Mouse (Mus musculus) thymus, postnatal 4 days (tissue): ENCODE results near the gene Emilin1.

Experiments used
- DNase-seq: peaks from one replicate; pipeline ENCODE4 v3.0.0; 2021

Emilin1 gene

DNA sequence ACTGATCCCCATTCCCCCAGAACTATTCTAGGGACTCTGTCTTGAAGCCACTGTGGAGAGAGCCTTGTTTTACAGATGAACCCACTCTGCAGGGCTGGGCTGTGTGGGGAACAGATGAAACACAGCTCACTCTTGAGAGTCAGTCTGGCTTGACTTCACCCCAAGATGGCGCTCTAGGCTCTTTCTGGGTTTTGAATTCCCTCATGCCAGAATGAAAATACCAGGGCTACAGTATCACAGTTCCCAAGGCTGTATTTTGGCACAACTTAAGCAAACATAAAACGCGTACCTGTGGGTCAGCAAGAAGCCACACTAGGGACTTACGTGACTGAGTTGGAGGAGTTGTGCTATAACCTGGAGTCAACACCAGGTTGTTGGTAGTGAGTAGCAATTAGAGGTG lies 16.9 kb downstream of the Emilin1 start:
- peak; percentile 80 for DNase-seq

DNA sequence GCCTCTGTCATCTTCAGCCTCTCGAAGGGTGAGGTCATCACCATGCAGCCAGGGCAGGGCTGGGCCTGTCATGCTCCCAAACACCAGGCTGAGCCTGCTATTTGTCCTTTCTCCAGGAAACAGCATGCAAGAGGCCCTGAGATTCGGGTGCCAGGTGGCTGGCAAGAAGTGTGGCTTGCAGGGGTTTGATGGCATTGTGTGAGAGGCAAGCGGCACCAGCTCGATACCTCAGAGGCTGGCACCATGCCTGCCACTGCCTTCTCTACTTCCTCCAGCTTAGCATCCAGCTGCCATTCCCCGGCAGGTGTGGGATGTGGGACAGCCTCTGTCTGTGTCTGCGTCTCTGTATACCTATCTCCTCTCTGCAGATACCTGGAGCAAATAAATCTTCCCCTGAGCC lies 17.6 kb downstream of the Emilin1 start:
- DNase-seq, result no peak

DNA sequence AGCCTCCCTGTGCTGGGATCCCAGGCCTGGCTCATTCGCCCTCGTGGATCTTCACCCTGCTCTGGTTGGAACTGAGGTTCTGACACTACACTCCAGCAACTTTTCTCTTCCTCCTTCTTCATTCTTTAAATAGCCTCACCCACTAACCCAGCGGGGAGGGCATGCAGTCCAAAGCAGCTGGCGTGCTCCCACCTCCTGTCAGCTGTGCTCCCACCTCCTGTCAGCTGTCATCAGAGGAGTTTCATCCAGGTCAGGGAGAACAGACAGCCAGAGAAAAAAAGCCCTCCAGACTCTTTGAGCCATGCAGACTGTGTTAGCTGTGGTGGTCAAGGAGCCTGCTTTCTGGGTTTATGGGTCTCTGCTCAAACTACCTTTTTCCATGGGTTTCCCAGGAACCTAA lies 18.2 kb downstream of the Emilin1 start:
- no peak for DNase-seq

GRCm38 (mm10) chr5:30933705-30934104 lies 20.5 kb downstream of the Emilin1 start:
- DNase-seq, result no peak

- no peak for DNase-seq
Observed at GRCm38 (mm10) chr5:30934725-30935461, 21.7 kb downstream of the Emilin1 start.

GRCm38 (mm10) chr5:30943004-30943403 lies 29.8 kb downstream of the Emilin1 start:
- DNase-seq, result peak; percentile 72

DNA sequence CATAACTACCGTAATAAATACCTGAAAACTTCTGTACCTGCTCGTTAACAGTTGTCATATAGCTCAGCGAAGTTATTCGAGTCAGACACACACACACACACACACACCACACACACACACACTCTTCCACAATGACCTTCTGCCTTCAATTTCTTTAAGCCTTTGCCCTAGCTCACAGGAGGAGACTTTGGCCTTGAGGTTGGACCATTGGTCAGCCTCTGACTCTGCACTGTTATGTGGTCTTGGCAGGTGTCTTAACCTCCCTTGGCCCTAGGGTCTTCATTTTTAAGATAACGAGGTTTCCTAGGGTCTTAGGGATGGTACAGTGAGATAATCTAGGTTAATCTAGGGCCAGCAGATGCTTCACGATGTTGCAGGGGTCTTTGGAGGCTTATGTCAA lies 31.1 kb downstream of the Emilin1 start:
- DNase-seq, result no peak

DNA sequence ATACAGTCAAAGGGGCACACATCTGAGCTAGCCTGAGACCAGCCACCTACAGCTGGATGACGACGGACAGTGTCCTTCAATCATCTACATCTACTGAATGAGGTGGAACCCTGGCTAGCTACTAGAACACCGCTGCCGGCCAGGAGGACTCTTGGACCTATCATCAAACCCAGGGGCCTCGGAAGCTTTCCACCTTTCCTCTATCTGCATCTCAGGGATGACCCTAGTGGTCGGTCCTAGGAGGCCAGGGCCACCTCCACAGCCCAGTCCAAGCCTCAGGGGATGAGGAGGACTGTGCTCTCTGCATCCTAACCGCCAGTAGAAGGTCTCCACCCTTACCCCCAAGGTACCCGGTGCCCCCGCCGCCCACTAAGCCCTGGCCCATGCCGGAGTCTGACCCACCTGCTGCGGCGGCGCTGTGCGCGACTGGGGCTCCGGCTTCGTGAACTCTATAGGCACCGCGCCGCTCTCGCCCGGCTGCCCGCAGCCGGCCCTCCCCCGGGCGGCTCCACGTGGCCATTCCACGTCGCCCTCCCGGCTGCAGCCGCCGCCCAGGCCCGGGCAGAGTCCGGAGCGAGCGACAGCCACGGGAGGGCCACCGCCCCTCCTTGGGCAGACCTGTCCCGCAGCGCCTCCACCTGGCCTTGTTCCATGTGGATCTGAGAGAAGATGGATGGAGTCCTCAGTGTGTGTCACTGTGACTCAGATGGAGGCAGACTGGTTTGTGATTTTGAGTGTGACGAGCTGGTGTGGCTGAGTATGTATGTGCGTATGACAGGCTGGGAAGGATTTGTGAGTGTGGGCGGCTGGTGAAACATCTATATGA lies 32.0 kb downstream of the Emilin1 start, which contains the start of gene Cgref1:
Cgref1 (minus strand) TSS at position 636 of the 826 bp plus-strand sequence.
- peak; percentile 66 for DNase-seq

- DNase-seq, result no peak
Observed at GRCm38 (mm10) chr5:30948620-30949019, 35.4 kb downstream of the Emilin1 start.

- DNase-seq, result peak; percentile 97
Observed at GRCm38 (mm10) chr5:30949654-30950326, 36.6 kb downstream of the Emilin1 start.

GRCm38 (mm10) chr5:30950451-30950850 lies 37.2 kb downstream of the Emilin1 start:
- no peak for DNase-seq

DNA sequence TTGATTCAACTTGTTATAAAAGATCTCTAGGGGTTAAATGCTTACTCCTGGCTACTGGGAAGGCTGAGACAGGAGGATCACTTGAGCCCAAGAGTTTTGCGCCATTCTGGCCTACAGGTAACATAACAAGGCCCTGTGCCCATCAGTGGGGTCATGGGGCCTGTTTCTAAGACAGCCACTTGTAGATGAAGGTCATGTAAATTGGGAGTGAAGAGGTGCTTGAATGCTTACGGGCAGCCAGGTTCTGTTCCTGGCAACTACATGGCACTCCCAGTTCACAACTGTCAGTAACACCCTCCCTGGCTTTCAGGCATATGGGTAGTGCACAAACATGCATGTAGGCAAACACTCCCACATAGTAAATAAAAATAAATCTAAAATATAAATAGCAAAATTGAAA lies 37.7 kb downstream of the Emilin1 start:
- DNase-seq, result no peak

DNA sequence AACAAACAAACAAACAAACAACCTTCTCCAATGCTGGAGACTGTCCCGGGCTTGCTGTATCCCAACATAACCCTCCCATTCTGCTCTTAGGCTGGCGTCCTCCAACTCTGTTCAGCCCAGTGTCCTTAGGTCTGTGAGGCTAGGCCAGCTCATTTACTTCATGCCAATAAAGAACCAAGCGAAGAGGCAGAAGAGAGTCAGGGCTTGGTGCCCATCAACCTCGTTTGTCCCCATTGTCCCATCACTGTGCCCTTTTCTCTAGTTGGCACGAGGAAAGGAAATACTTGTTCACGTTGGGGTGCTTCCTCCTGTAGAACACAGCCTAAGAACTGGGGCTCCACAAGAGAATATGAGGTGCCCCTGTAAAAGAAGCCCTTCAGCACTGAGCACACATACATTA lies 38.5 kb downstream of the Emilin1 start:
- no peak for DNase-seq

DNA sequence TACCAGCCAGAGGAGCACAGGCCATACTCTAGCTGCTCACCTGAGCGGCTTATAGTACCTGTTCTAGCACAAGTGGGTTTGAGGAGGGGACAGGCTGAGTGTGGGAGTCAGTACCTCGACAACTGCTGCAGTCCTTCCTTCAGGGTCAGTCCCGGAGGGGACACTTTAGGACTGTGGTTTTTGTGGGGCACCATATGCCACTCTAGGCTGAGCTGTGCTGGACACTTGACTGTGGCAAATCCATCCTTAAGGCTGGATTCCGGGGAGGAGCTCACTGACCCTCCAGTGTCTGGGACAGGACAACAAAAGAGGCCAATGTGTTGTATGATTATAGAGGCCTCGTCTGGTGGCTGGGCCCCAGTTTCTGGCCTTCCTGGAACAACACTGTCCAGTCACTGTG lies 39.3 kb downstream of the Emilin1 start:
- no peak for DNase-seq

- DNase-seq, result no peak
Observed at GRCm38 (mm10) chr5:30954065-30954464, 40.9 kb downstream of the Emilin1 start.

GRCm38 (mm10) chr5:30954556-30954955 lies 41.4 kb downstream of the Emilin1 start:
- DNase-seq, result no peak

DNA sequence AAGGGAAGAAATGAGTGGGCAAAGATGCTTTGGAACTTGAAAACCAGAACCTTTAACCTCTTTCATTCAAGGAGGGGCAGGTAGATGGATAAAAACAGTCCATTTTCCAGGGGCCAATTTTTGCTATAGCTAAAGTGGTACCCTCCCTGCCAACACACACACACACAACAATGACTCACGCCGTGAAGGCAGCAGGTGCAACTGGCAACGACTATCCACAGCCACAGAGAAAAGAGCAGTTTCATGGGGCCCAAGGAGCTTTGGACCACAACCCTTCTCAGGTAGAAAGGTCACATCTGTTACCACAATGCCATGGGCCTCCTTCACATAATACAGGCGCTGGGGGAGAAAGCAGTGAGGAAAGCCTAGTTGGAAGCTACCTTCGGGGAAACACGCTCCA lies 42.5 kb downstream of the Emilin1 start:
- no peak for DNase-seq

DNA sequence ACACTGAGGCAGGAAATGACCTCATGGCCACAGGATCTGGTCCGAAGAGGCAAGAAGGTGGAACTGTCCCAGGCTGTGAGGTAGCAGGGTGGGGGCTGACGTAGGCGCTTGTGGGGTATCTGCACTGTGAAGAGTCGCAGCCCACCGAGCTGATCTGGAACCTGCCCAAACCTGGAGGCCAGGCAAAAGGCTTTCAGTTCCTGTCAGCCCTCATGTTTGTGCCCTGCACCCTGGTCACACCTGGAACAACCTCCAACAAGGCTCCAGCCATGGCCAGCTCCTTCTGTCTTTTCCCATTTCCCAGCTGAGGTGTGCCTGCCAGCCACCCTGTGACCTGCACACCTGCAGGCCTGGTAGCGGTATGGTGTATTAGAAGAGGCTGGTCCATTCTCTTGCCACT lies 44.7 kb downstream of the Emilin1 start:
- no peak for DNase-seq

GRCm38 (mm10) chr5:30959198-30959854 lies 46.1 kb downstream of the Emilin1 start:
- no peak for DNase-seq

GRCm38 (mm10) chr5:30959966-30960501 lies 46.8 kb downstream of the Emilin1 start, which contains the start of gene Preb:
Gene Preb (minus strand): TSS chr5:30960361.
- DNase-seq, result peak; percentile 99

- no peak for DNase-seq
Observed at GRCm38 (mm10) chr5:30960814-30961213, 47.6 kb downstream of the Emilin1 start.
